Mouse (Mus musculus) kidney, adult 2 months (tissue): Measurements from ENCODE around the gene Tspyl3.

ENCODE experiments used
- CTCF ChIP-seq: fragments of 200-500 bp; conservative IDR thresholded peaks from 2 replicates; pipeline ENCODE4 v1.5.1; 2011; ENCODE audit warnings: low read depth, mild to moderate bottlenecking, control low read depth, low read length, moderate library complexity, mixed read lengths; ENCODE audit not compliant: insufficient read depth, insufficient read length
- POLR2A ChIP-seq: fragments of 200-500 bp; IDR thresholded peaks from one replicate; pipeline ENCODE4 v1.6.1; 2011; ENCODE audit warnings: low read depth, low read length, control low read depth

DNA sequence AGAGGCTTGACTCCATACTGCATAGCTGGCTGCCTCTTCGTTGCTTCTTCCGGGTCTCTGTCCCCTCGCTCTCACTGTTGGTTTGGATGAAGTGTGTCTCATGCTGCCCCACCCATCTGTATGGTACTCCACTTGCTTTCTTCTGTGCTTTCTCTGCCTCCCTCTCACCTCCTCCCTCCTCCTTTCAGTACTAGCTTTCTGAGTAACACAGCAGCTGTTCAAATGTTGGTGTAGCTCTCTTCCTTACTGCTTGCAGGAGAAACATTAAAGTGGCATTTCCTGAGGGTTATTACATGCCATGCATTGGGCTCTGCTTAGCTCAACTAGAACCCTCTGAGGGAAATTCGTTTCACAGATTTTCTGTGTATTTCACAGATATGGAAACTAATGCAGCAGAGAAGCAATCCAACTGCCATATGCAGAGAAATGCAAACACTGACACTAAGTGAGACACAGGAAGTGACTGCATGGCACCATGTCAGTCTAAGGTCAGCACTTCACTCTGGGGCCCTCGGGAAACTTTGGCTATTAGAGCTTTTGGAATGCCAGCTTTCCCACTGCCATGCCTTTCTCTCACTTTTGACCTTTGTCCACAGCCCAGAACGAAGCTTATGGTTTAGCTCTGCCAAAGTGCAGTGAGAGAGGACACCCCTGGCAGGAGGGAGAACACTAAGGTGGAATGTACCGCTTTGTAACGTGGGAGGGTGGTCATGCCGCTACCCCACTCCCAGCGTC is 45.9 kb downstream of the Tspyl3 start:
- TF ChIP-seq CTCF (no peak), POLR2A (no peak)
